Mouse (Mus musculus) liver, postnatal 0 days (tissue): ENCODE measurements at regions not wholly inside any gene's neighbourhood (a gene's known extent, or its start where the extent isn't known, plus 50 kb on each side); places are given as distances from the start of the nearest gene placed in this dataset.

ENCODE experiments used
- ATAC-seq: fragments of 200-750 bp; cut with Nextera tagmentation; 2 replicates; pipeline ENCODE4 v1.8.0; 2017; ENCODE audit warnings: mild to moderate bottlenecking, moderate library complexity
- DNase-seq: peaks from one replicate; pipeline ENCODE4 v3.0.0-alpha.2; 2016
- H3K27ac ChIP-seq: fragments of 300-500 bp; sonication (generic); 2 replicates; pipeline ENCODE4 v1.5.1; 2014; ENCODE audit warnings: antibody characterized with exemption, moderate library complexity, mild to moderate bottlenecking, low read depth
- H3K27me3 ChIP-seq: fragments of 300-500 bp; sonication (generic); 2 replicates; pipeline ENCODE4 v1.6.1; 2014; ENCODE audit warnings: low read length, control low read depth, mixed read lengths; ENCODE audit not compliant: insufficient read depth
- H3K36me3 ChIP-seq: fragments of 300-500 bp; sonication (generic); replicated peaks from 2 replicates; pipeline ENCODE4 v1.6.1; 2014; ENCODE audit warnings: mild to moderate bottlenecking, control low read depth, low read length, moderate library complexity, mixed read lengths; ENCODE audit not compliant: insufficient read depth
- H3K4me1 ChIP-seq: fragments of 300-500 bp; sonication (generic); 2 replicates; pipeline ENCODE4 v1.6.1; 2014; ENCODE audit warnings: antibody characterized with exemption, mild to moderate bottlenecking, control low read depth; ENCODE audit not compliant: insufficient read depth
- H3K4me2 ChIP-seq: fragments of 300-500 bp; sonication (generic); 2 replicates; pipeline ENCODE4 v1.6.1; 2014; ENCODE audit warnings: low read depth, mild to moderate bottlenecking, low read length, moderate library complexity, mixed read lengths
- H3K4me3 ChIP-seq: fragments of 300-500 bp; sonication (generic); 2 replicates; pipeline ENCODE4 v1.5.1; 2014; ENCODE audit warnings: low read depth, low read length
- H3K9ac ChIP-seq: fragments of 300-500 bp; sonication (generic); replicated peaks from 2 replicates; pipeline ENCODE4 v1.6.1; 2014; ENCODE audit warnings: mild to moderate bottlenecking, moderate library complexity
- H3K9me3 ChIP-seq: fragments of 300-500 bp; sonication (generic); 2 replicates; pipeline ENCODE4 v1.6.1; 2016; ENCODE audit warnings: mild to moderate bottlenecking, control low read depth, low read length, mixed read lengths
- CTCF ChIP-seq: sonication (generic); IDR thresholded peaks from 2 replicates; pipeline ENCODE4 v1.5.1; 2016; ENCODE audit warnings: antibody characterized with exemption, low read depth
- EP300 ChIP-seq: IDR thresholded peaks from 2 replicates; pipeline ENCODE4 v1.6.1; 2016; ENCODE audit warnings: antibody characterized with exemption, low read depth, mild to moderate bottlenecking
- WGBS: fragments of 180-500 bp; shearing (Covaris S2); extraction: QIAGEN DNeasy Blood & Tissue Kit; methylation state at CpG from one replicate; pipeline ENCODE4 v1.1.7; 2014; ENCODE audit not compliant: insufficient replicate concordance; 5-methylcytosine and 5-hydroxymethylcytosine counted together

- H3K9ac ChIP-seq = no peak overlapping the region
- no peak overlapping the region for H3K4me3 ChIP-seq
- H3K27ac ChIP-seq = no peak overlapping the region
- no peak for DNase-seq
- H3K9me3 ChIP-seq = no peaks in the 10 kb centered on the region
- H3K4me1 ChIP-seq = no peaks in the 10 kb centered on the region
- no peak for TF ChIP-seq CTCF
- TF ChIP-seq EP300 = no peak
- no peaks in the 10 kb centered on the region for H3K36me3 ChIP-seq
- H3K4me2 ChIP-seq = no peak overlapping the region
- WGBS = 71% methylated on average over 5 of the region's 5 CpGs
- no peak for ATAC-seq
- H3K27me3 ChIP-seq = no peaks in the 10 kb centered on the region
Observed at GRCm38 (mm10) chr8:99933159-99933558, 516.9 kb upstream of the Cdh8 start.
